Mouse (Mus musculus) CH12.LX (cell line): Measurements from ENCODE around the gene Olfr1337.

Experiments used
- CHD2 ChIP-seq: IDR thresholded peaks from 2 replicates; pipeline ENCODE4 v1.6.1; 2011; ENCODE audit warnings: low read length, improper control_type of control experiment
- CTCF ChIP-seq, 2 experiments: IDR thresholded peaks in 1 of 2; conservative IDR thresholded peaks in 1 of 2; 2 replicates each; pipeline ENCODE4 v1.5.1; 2011 to 2012; ENCODE audit warnings: low read depth in 2 of 2, low read length in 2 of 2, improper control_type of control experiment in 1 of 2, inconsistent platforms in 1 of 2, mild to moderate bottlenecking in 1 of 2, moderate library complexity in 1 of 2
- MAZ ChIP-seq: IDR thresholded peaks from 2 replicates; pipeline ENCODE4 v1.6.1; 2012; ENCODE audit warnings: low read depth, mild to moderate bottlenecking, inconsistent platforms, low read length, improper control_type of control experiment, moderate library complexity
- MYC ChIP-seq: IDR thresholded peaks from 2 replicates; pipeline ENCODE4 v1.6.1; 2011; ENCODE audit warnings: low read depth, mild to moderate bottlenecking, improper control_type of control experiment, low read length
- NRF1 ChIP-seq: IDR thresholded peaks from 2 replicates; pipeline ENCODE4 v1.6.1; 2014; ENCODE audit warnings: low read depth, mild to moderate bottlenecking, inconsistent platforms, low read length, improper control_type of control experiment, moderate library complexity
- POLR2A ChIP-seq: IDR thresholded peaks from 2 replicates; pipeline ENCODE4 v1.6.1; 2011; ENCODE audit warnings: low read depth, mild to moderate bottlenecking, improper control_type of control experiment, low read length
- USF1 ChIP-seq: IDR thresholded peaks from 2 replicates; pipeline ENCODE4 v1.6.1; 2014; ENCODE audit warnings: low read depth, mild to moderate bottlenecking, inconsistent platforms, low read length, improper control_type of control experiment
- ZKSCAN1 ChIP-seq: IDR thresholded peaks from 2 replicates; pipeline ENCODE4 v1.6.1; 2012; ENCODE audit warnings: low read depth, inconsistent platforms, low read length, improper control_type of control experiment, borderline replicate concordance
- ZMIZ1 ChIP-seq: IDR thresholded peaks from 2 replicates; pipeline ENCODE4 v1.6.1; 2012; ENCODE audit warnings: low read depth, mild to moderate bottlenecking, inconsistent platforms, low read length, improper control_type of control experiment

DNA sequence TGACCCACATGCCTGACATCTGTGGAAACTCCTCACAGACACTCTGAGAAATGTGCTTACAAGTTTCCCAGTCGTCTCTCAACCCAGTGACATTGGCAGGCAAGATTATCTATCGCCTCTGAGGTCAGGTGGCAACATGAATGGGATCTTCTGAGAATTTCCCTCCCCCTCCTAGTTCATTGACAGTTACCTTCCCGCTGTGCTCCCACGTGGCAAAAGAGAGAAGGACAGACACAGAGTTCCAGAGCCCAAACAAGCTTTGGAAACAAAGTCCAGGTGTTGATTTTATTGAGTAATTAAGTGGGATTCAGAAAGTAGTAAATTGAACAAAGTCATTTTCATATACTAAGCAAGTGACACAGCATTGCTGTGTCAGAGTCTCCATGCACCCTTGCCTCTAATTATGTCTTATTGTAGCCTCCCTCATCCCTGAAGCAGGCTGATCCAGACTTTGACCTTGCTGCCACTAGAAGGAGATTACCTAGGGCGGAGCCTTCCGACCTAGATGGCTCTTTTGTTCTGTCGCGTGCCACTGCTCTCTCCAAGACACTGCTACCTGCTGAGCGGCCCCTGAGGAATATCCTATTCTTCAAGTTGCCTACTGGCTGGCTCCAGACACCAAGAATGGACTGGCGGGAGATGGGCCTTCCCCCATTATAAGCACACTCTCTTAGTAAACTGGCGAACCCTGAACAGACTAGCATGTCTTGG, 41.2 kb downstream of the Olfr1337 start:
- TF ChIP-seq ZMIZ1 (no peak), MAZ (no peak), CHD2 (no peak), NRF1 (no peak), ZKSCAN1 (no peak), MYC (no peak), CTCF (conservative IDR thresholded peaks at IDR 0.05 in 1 of 2, IDR thresholded peaks at IDR 0.05 in 1 of 2; ENCODE audit: low read depth in 2 of 2, low read length in 2 of 2) (no peak), POLR2A (no peak), USF1 (no peak)
